Mouse (Mus musculus) myocyte (in vitro differentiated cells): ENCODE results near the gene Kif7.

Experiments used
- CEBPB ChIP-seq: IDR thresholded peaks from 2 replicates; pipeline ENCODE4 v1.6.1; 2011; ENCODE audit warnings: mild to moderate bottlenecking, moderate library complexity; ENCODE audit not compliant: poor library complexity, insufficient read depth, severe bottlenecking
- E2F4 ChIP-seq: IDR thresholded peaks from one replicate; pipeline ENCODE4 v1.6.1; 2011; ENCODE audit warnings: mild to moderate bottlenecking, control low read depth, moderate library complexity; ENCODE audit not compliant: insufficient read depth
- MAX ChIP-seq: IDR thresholded peaks from one replicate; pipeline ENCODE4 v1.6.1; 2011; ENCODE audit warnings: low read depth, mild to moderate bottlenecking, control low read depth
- MYOG ChIP-seq, 3 experiments: IDR thresholded peaks; one replicate each; pipeline ENCODE4 v1.6.1; 2011; ENCODE audit warnings: control low read depth in 2 of 3, low read depth in 2 of 3, mild to moderate bottlenecking in 2 of 3; ENCODE audit not compliant: insufficient read length in 2 of 3, control insufficient read depth in 1 of 3, insufficient read depth in 1 of 3
- POLR2A ChIP-seq: IDR thresholded peaks from one replicate; pipeline ENCODE4 v1.6.1; 2011; ENCODE audit warnings: low read depth, mild to moderate bottlenecking, control low read depth, moderate library complexity; ENCODE audit not compliant: insufficient read length
- POLR2AphosphoS2 ChIP-seq: IDR thresholded peaks from one replicate; pipeline ENCODE4 v1.6.1; 2011; ENCODE audit warnings: low read depth, control low read depth; ENCODE audit not compliant: insufficient read length
- REST ChIP-seq: IDR thresholded peaks from one replicate; pipeline ENCODE4 v1.6.1; 2011; ENCODE audit warnings: mild to moderate bottlenecking, control low read depth, moderate library complexity; ENCODE audit not compliant: insufficient read depth, insufficient read length
- TCF12 ChIP-seq: IDR thresholded peaks from one replicate; pipeline ENCODE4 v1.6.1; 2011; ENCODE audit warnings: mild to moderate bottlenecking, control low read depth; ENCODE audit not compliant: poor library complexity, insufficient read depth, severe bottlenecking
- USF1 ChIP-seq: IDR thresholded peaks from one replicate; pipeline ENCODE4 v1.6.1; 2011; ENCODE audit warnings: low read depth, mild to moderate bottlenecking, control low read depth, moderate library complexity

- no peak for TF ChIP-seq POLR2AphosphoS2
- no peak for TF ChIP-seq POLR2A
- TF ChIP-seq CEBPB: no peak
- TF ChIP-seq REST: no peak
- TF ChIP-seq MAX: no peak
- TF ChIP-seq MYOG (IDR thresholded peaks at IDR 0.05; ENCODE audit: control insufficient read depth in 1 of 3, insufficient read depth in 1 of 3, insufficient read length in 2 of 3, low read depth in 2 of 3): no peak
- no peak for TF ChIP-seq E2F4
- TF ChIP-seq TCF12: no peak
- TF ChIP-seq USF1: no peak
These were observed 19.0 kb downstream of the Kif7 start for GRCm38 (mm10) chr7:79696495-79696894.
